Mouse (Mus musculus) effector memory CD4-positive, alpha-beta T cell, adult 5 months (primary cell): Measurements from ENCODE around the gene Slc22a1. TPM values are rescaled to one million over a fixed set of nuclear protein-coding genes. Genes with fewer than 3 reads are reported as not detected.

Source experiments
- polyA plus RNA-seq: library from polyadenylated mRNA; unstranded; fragments of 100-300 nt; shearing (Covaris generic); gene quantifications from one replicate; pipeline ENCODE4 v1.2.1, GENCODE M21; 2017

Slc22a1 gene
- polyA plus RNA-seq: not detected

GRCm38 (mm10) chr17:12675646-12676045 is at the start of gene Slc22a1:
Slc22a1 (minus strand) TSS chr17:12675829.

Other genes with a start within 250 kb of the Slc22a1 start
- gene Slc22a3, start 168.1 kb downstream of the Slc22a1 start, polyA plus RNA-seq: not detected
- not detected for gene Slc22a2, start 91.7 kb downstream of the Slc22a1 start, polyA plus RNA-seq
- gene Igf2r, start 93.8 kb upstream of the Slc22a1 start, polyA plus RNA-seq: 30.6 TPM
- gene Mas1, start 192.3 kb upstream of the Slc22a1 start, polyA plus RNA-seq: 0.59 TPM
- not detected for gene Mrgprh, start 200.2 kb upstream of the Slc22a1 start, polyA plus RNA-seq
- gene Pnldc1, start 234.4 kb upstream of the Slc22a1 start, polyA plus RNA-seq: 0.25 TPM
- gene Tcp1, start 239.9 kb upstream of the Slc22a1 start, polyA plus RNA-seq: 200 TPM
- 57.8 TPM for gene Mrpl18, start 240.5 kb upstream of the Slc22a1 start, polyA plus RNA-seq